Mouse (Mus musculus): Measurements from ENCODE around the gene Acsf3.

DNA sequence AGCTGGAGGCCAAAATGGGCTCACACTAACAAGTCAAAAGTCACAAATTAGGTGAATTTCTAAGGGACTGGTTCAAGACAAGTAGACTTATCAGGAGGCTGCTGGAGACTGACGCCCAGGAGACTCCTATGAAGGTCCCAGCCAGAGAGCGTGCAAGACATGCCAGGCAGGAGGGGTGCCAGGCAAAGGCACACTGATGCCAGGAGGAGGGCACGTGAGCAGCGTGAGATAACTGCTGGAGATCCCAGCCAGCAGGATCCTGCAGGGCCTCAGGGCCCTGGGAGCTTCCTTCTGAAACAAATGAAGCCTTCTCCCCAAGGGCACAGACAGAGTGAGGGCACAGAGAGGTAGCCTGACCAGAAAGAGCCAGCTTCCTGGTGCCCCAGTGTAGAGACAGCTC lies 32.6 kb downstream of the Acsf3 start:
- no peak for TF ChIP-seq EP300 (IDR thresholded peaks at IDR 0.05; ENCODE audit: low read length)
- no peak for TF ChIP-seq CTCF (conservative IDR thresholded peaks at IDR 0.05 in 1 of 2, IDR thresholded peaks at IDR 0.05 in 1 of 2; ENCODE audit: low read depth in 2 of 2, low read length in 2 of 2)
- TF ChIP-seq KAT2A (IDR thresholded peaks at IDR 0.05; ENCODE audit: insufficient replicate concordance, low read length): no peak
- TF ChIP-seq NELFE (IDR thresholded peaks at IDR 0.05; ENCODE audit: low read depth, low read length): no peak

Measured in CH12.LX (cell line).